Mouse (Mus musculus) forebrain, postnatal 0 days (tissue): ENCODE results near the gene Cdkn2a. TPM values are rescaled to one million over a fixed set of nuclear protein-coding genes. Genes with fewer than 3 reads are reported as not detected.

Source experiments
- ATAC-seq: fragments of 200-750 bp; cut with Nextera tagmentation; 2 replicates; pipeline ENCODE4 v1.8.0; 2017; ENCODE audit warnings: mild to moderate bottlenecking, moderate library complexity
- DNase-seq: peaks from one replicate; pipeline ENCODE4 v3.0.0-alpha.2; 2015
- H3K27ac ChIP-seq: fragments of 300-500 bp; sonication (generic); 2 replicates; pipeline ENCODE4 v1.5.1; 2014; ENCODE audit warnings: low read depth, mild to moderate bottlenecking, antibody characterized with exemption, low read length, moderate library complexity, mixed read lengths
- H3K27me3 ChIP-seq: fragments of 300-500 bp; sonication (generic); 2 replicates; pipeline ENCODE4 v1.6.1; 2014; ENCODE audit warnings: mild to moderate bottlenecking, low read length, mixed read lengths; ENCODE audit not compliant: insufficient read depth
- H3K36me3 ChIP-seq: fragments of 300-500 bp; sonication (generic); 2 replicates; pipeline ENCODE4 v1.6.1; 2014; ENCODE audit warnings: mild to moderate bottlenecking, moderate library complexity; ENCODE audit not compliant: insufficient read depth
- H3K4me1 ChIP-seq: fragments of 300-500 bp; sonication (generic); 2 replicates; pipeline ENCODE4 v1.6.1; 2014; ENCODE audit warnings: antibody characterized with exemption; ENCODE audit not compliant: insufficient read depth
- H3K4me2 ChIP-seq: fragments of 300-500 bp; sonication (generic); 2 replicates; pipeline ENCODE4 v1.6.1; 2014; ENCODE audit warnings: low read depth, mild to moderate bottlenecking, moderate library complexity
- H3K4me3 ChIP-seq: fragments of 300-500 bp; sonication (generic); 2 replicates; pipeline ENCODE4 v1.5.1; 2014; ENCODE audit warnings: low read depth, low read length, mixed read lengths
- H3K9ac ChIP-seq: fragments of 300-500 bp; sonication (generic); 2 replicates; pipeline ENCODE4 v1.6.1; 2014; ENCODE audit warnings: mild to moderate bottlenecking
- H3K9me3 ChIP-seq: fragments of 300-500 bp; sonication (generic); 2 replicates; pipeline ENCODE4 v1.6.1; 2016; ENCODE audit warnings: low read length
- CTCF ChIP-seq: sonication (generic); IDR thresholded peaks from 2 replicates; pipeline ENCODE4 v1.5.1; 2016; ENCODE audit warnings: antibody characterized with exemption, control low read depth, low read depth
- WGBS: fragments of 180-500 bp; shearing (Covaris S2); extraction: QIAGEN DNeasy Blood & Tissue Kit; methylation state at CpG from one replicate; pipeline ENCODE4 v1.1.7; 2014; 5-methylcytosine and 5-hydroxymethylcytosine counted together
- polyA plus RNA-seq: library from polyadenylated mRNA; unstranded; fragments of >200 nt; fragmentation: Nextera tagmentation; extraction: Ambion mirVana; gene quantifications from 2 replicates; pipeline ENCODE4 v1.2.1, GENCODE M21; 2015
- total RNA-seq: library from RNA; depleted of rRNA; stranded (reverse); fragments of >200 nt; gene quantifications from 2 replicates; pipeline ENCODE4 v1.2.3, GENCODE M21; 2014

The Cdkn2a gene
- total and polyA plus RNA-seq, 2 experiments from 2014 or later: not detected

GRCm38 (mm10) chr4:89289028-89289427, 5.4 kb downstream of the Cdkn2a start:
- H3K27me3 ChIP-seq: peaks cover 84% of the 10 kb centered on the region
- H3K27ac ChIP-seq: no peak overlapping the region
- no peak for ATAC-seq
- TF ChIP-seq CTCF: no peak
- H3K36me3 ChIP-seq: no peaks in the 10 kb centered on the region
- H3K9me3 ChIP-seq: no peaks in the 10 kb centered on the region
- no peak overlapping the region for H3K4me2 ChIP-seq
- H3K4me3 ChIP-seq: no peak overlapping the region
- DNase-seq: no peak
- WGBS: 0% methylated on average over 4 of the region's 4 CpGs
- no peak overlapping the region for H3K9ac ChIP-seq
- H3K4me1 ChIP-seq: no peaks in the 10 kb centered on the region

DNA sequence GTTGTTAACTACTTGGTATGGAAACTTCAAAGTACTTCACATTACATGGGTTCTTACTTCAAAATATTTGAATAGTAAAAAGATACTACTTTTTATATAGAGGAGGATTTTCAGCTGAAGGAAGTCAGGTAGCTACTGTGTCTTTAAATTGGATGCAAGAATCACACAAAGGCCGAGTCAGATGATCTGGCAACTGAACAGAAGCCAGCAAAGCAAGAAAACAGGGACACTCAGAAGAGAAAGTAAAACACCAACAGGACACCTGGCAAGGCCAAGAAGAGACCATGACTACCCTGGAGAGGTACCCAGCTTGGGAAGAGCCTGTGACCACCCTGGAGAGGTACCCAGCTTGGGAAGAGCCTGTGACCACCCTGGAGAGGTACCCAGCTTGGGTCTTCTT, 7.9 kb downstream of the Cdkn2a start:
- no peak overlapping the region for H3K4me3 ChIP-seq
- no peak for DNase-seq
- peaks cover 80% of the 10 kb centered on the region for H3K27me3 ChIP-seq
- H3K9ac ChIP-seq: no peak overlapping the region
- no peak overlapping the region for H3K4me2 ChIP-seq
- no peak overlapping the region for H3K27ac ChIP-seq
- H3K4me1 ChIP-seq: no peaks in the 10 kb centered on the region
- ATAC-seq: no peak
- 3% methylated on average over 1 of the region's 1 CpGs for WGBS
- no peaks in the 10 kb centered on the region for H3K9me3 ChIP-seq
- TF ChIP-seq CTCF: no peak
- H3K36me3 ChIP-seq: no peaks in the 10 kb centered on the region

DNA sequence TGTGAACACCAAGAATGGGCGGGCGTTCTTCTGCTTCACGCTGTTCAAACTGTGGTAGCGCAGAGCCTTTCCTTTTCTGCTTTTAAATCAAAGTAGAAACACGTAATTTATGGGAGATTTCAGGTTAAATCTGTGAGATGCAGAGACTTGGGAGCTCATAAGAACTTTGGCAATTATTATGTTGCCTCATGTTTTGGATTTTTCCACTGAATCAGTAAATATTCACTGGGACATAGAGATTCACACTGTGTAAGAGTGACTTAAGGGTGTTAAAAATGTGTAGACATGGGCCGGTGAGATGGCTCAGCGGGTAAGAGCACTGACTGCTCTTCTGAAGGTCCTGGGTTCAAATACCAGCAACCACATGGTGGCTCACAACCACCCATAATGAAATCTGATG, 8.8 kb downstream of the Cdkn2a start:
- DNase-seq: no peak
- H3K4me1 ChIP-seq: no peaks in the 10 kb centered on the region
- ATAC-seq: no peak
- peaks cover 81% of the 10 kb centered on the region for H3K27me3 ChIP-seq
- H3K9ac ChIP-seq: no peak overlapping the region
- H3K27ac ChIP-seq: no peak overlapping the region
- no peak overlapping the region for H3K4me2 ChIP-seq
- no peaks in the 10 kb centered on the region for H3K9me3 ChIP-seq
- no peaks in the 10 kb centered on the region for H3K36me3 ChIP-seq
- 33% methylated on average over 7 of the region's 7 CpGs for WGBS
- no peak overlapping the region for H3K4me3 ChIP-seq
- TF ChIP-seq CTCF: no peak

- under 1% methylated on average over 12 of the region's 12 CpGs for WGBS
- H3K36me3 ChIP-seq: no peaks in the 10 kb centered on the region
- H3K4me1 ChIP-seq: no peaks in the 10 kb centered on the region
- no peak overlapping the region for H3K4me3 ChIP-seq
- DNase-seq (no peak), ATAC-seq (no peak)
- no peak overlapping the region for H3K27ac ChIP-seq
- no peak for TF ChIP-seq CTCF
- H3K9me3 ChIP-seq: no peaks in the 10 kb centered on the region
- peaks cover 80% of the 10 kb centered on the region for H3K27me3 ChIP-seq
- no peak overlapping the region for H3K4me2 ChIP-seq
- H3K9ac ChIP-seq: no peak overlapping the region
These were observed 11.8 kb downstream of the Cdkn2a start for GRCm38 (mm10) chr4:89282661-89283060.

DNA sequence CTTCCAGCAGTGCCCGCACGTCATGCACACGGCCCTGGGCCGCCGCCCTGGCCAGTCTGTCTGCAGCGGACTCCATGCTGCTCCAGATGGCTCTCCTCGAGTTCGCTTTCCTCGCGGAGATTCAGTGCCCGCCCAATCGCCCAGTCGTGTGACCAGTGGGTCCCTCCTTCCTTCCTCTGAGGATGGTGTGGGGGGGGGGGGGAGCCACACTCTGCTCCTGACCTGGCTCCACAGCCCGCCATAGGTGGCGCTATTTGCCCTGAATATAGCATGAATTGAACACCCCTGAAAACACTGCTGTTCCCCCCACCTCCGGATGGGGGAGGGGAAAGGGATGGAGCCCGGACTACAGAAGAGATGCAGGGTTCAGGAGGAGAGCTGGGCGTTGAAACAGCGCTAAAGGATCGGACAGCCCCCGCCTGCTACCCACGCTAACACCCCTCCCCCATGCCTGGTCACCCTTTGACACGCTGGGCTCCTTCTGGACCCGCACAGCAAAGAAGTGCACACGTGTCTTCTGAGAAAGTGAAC, 12.4 kb downstream of the Cdkn2a start:
- Histone ChIP-seq H3K4me2 (no peak overlapping the region), H3K36me3 (no peaks in the 10 kb centered on the region), H3K9ac (no peak overlapping the region), H3K27me3 (peaks cover 82% of the 10 kb centered on the region), H3K27ac (no peak overlapping the region), H3K9me3 (no peaks in the 10 kb centered on the region), H3K4me1 (no peaks in the 10 kb centered on the region), H3K4me3 (no peak overlapping the region)
- TF ChIP-seq CTCF: peak; percentile 32
- ATAC-seq (peak; percentile 29; the same call in 1 of the 2 replicates), DNase-seq (no peak)
- WGBS: 1% methylated on average over 25 of the region's 25 CpGs

DNA sequence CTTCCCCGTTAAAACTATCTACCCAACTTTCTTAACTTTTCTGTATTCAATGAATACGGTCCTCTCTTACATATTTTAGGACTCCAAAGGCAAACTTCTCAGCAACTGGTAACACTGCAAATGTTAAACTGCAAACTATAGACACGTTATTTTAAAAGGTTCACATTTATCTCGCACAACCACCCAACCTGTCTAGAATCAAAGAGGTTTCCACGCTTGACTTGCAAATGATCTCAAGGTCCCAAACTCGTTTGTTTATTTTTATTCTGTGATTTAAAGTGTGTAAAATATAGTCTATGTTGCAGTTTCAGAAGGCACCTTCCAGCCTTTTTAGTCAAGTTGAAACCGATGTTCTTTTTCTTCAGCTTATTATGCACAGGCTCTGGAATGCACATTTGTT, 13.2 kb downstream of the Cdkn2a start:
- Histone ChIP-seq H3K4me1 (no peaks in the 10 kb centered on the region), H3K4me3 (no peak overlapping the region), H3K9me3 (no peaks in the 10 kb centered on the region), H3K27me3 (peaks cover 85% of the 10 kb centered on the region), H3K4me2 (no peak overlapping the region), H3K36me3 (no peaks in the 10 kb centered on the region), H3K27ac (no peak overlapping the region), H3K9ac (no peak overlapping the region)
- no peak for DNase-seq
- WGBS: 2% methylated on average over 7 of the region's 7 CpGs
- no peak for TF ChIP-seq CTCF
- ATAC-seq: no peak

DNA sequence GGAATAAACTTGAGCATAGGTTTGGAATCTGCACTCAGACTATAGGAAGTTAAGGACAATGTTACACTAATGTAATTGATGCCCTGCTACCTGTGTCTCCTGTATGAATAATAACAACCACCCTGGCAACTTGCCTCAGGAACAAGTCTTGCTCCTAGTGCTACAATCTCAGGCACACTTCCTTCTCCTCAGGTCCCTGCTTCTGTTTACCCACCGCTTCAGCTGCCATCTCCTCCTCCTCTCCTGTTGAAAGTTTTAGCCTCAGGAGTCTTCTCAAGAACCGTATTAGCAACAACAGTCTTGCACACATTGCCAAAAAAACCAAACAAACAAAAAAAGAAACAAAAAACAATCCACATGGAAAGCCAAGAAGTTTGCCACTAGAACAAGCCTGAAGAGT, 14.8 kb downstream of the Cdkn2a start:
- DNase-seq (no peak), ATAC-seq (no peak)
- peaks cover 91% of the 10 kb centered on the region for H3K27me3 ChIP-seq
- WGBS: 2% methylated on average over 2 of the region's 2 CpGs
- no peak overlapping the region for H3K27ac ChIP-seq
- no peak overlapping the region for H3K9ac ChIP-seq
- no peaks in the 10 kb centered on the region for H3K4me1 ChIP-seq
- no peak overlapping the region for H3K4me2 ChIP-seq
- no peak overlapping the region for H3K4me3 ChIP-seq
- H3K9me3 ChIP-seq: no peaks in the 10 kb centered on the region
- TF ChIP-seq CTCF: no peak
- no peaks in the 10 kb centered on the region for H3K36me3 ChIP-seq
